Mouse (Mus musculus) embryonic facial prominence, embryonic 14.5 days (tissue): Measurements from ENCODE around the gene Ndst2. TPM values are rescaled to one million over a fixed set of nuclear protein-coding genes. Genes with fewer than 3 reads are reported as not detected.

Experiments
- ATAC-seq: fragments of 200-750 bp; cut with Nextera tagmentation; 2 replicates; pipeline ENCODE4 v1.8.0; 2017; ENCODE audit warnings: low read depth, moderate number of reproducible peaks, moderate TSS enrichment
- DNase-seq: peaks from one replicate; pipeline ENCODE4 v3.0.0-alpha.2; 2015; ENCODE audit warnings: low spot score
- H3K27ac ChIP-seq: fragments of 300-500 bp; sonication (generic); replicated peaks from 2 replicates; pipeline ENCODE4 v1.5.1; 2014; ENCODE audit warnings: low read depth, mild to moderate bottlenecking, low read length, moderate library complexity
- H3K27me3 ChIP-seq: fragments of 300-500 bp; sonication (generic); replicated peaks from 2 replicates; pipeline ENCODE4 v1.6.1; 2014; ENCODE audit warnings: low read length; ENCODE audit not compliant: control insufficient read depth, insufficient read depth
- H3K36me3 ChIP-seq: fragments of 300-500 bp; sonication (generic); 2 replicates; pipeline ENCODE4 v1.6.1; 2014; ENCODE audit warnings: low read length, mixed read lengths; ENCODE audit not compliant: control insufficient read depth, insufficient read depth
- H3K4me1 ChIP-seq: fragments of 300-500 bp; sonication (generic); 2 replicates; pipeline ENCODE4 v1.6.1; 2014; ENCODE audit warnings: antibody characterized with exemption, low read length; ENCODE audit not compliant: control insufficient read depth, insufficient read depth
- H3K4me2 ChIP-seq: fragments of 300-500 bp; sonication (generic); 2 replicates; pipeline ENCODE4 v1.6.1; 2014; ENCODE audit warnings: low read depth, mild to moderate bottlenecking, low read length, moderate library complexity, mixed read lengths
- H3K4me3 ChIP-seq: fragments of 300-500 bp; sonication (generic); 2 replicates; pipeline ENCODE4 v1.5.1; 2014; ENCODE audit warnings: low read depth, mild to moderate bottlenecking, low read length
- H3K9ac ChIP-seq: fragments of 300-500 bp; sonication (generic); 2 replicates; pipeline ENCODE4 v1.6.1; 2014; ENCODE audit warnings: low read depth, mild to moderate bottlenecking, low read length, moderate library complexity, mixed read lengths
- H3K9me3 ChIP-seq: fragments of 300-500 bp; sonication (generic); 2 replicates; pipeline ENCODE4 v1.6.1; 2016; ENCODE audit warnings: low read length; ENCODE audit not compliant: control insufficient read depth
- WGBS: fragments of 180-500 bp; shearing (Covaris S2); extraction: QIAGEN DNeasy Blood & Tissue Kit; methylation state at CpG from one replicate; pipeline ENCODE4 v1.1.7; 2014; 5-methylcytosine and 5-hydroxymethylcytosine counted together
- polyA plus RNA-seq: library from polyadenylated mRNA; unstranded; fragments of >200 nt; fragmentation: Nextera tagmentation; extraction: Ambion mirVana; gene quantifications from 2 replicates; pipeline ENCODE4 v1.2.1, GENCODE M21; 2014

The Ndst2 gene
- polyA plus RNA-seq, 1 experiment from 2014 or later, result 33.7 TPM

DNA sequence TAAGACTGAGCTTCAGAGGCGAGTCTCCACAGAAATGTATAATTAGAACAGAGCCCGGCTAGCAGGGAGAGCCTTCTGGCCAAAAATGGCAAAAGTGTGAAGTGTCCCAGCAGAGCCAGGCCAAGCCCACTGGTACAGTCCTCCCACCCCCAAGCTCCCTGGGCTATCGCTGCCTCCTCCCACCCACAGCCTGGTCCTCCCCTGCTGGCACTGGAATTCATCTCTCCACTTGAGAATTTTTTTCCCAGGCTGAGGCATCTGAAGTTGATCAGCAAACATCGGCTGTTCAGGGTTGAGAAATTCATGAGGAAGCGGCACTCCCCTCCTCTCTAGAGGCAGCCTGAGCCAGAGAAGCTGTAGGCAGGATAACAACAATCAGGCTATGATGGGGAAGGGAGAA, 34.2 kb upstream of the Ndst2 start:
- Histone ChIP-seq H3K4me1 (peaks cover 5% of the 10 kb centered on the region; the same call in 1 of the 2 replicates), H3K9me3 (no peaks in the 10 kb centered on the region), H3K4me3 (no peak overlapping the region), H3K36me3 (peaks cover 60% of the 10 kb centered on the region), H3K4me2 (no peak overlapping the region), H3K9ac (peak overlapping the region; percentile 19; the same call in 1 of the 2 replicates), H3K27ac (no peak overlapping the region), H3K27me3 (no peaks in the 10 kb centered on the region)
- 59% methylated on average over 5 of the region's 5 CpGs for WGBS
- DNase-seq (peak; percentile 42), ATAC-seq (no peak)

DNA sequence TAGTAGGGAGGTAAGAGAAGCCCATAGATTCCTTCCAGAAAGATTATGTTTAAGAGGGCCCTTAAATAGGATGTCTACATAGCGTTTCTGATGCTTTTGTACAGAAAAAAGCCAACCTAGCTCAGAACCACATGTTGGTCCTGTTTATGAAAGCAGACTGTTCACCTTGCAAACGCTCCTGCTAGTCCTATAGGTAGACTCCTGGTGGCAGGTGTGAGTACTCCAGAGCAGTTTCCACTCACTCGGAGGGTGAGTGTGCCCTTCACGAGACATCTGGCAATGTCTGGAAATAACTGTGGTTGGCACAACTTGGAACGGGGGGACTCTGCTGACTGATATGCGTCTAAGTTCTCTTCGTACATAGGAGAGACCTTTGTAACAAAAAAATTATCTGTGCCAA, 33.6 kb upstream of the Ndst2 start:
- ATAC-seq (no peak), DNase-seq (no peak)
- no peak overlapping the region for H3K9ac ChIP-seq
- no peaks in the 10 kb centered on the region for H3K9me3 ChIP-seq
- no peak overlapping the region for H3K27ac ChIP-seq
- H3K4me1 ChIP-seq, result peaks cover 5% of the 10 kb centered on the region; the same call in 1 of the 2 replicates
- no peak overlapping the region for H3K4me2 ChIP-seq
- peaks cover 66% of the 10 kb centered on the region for H3K36me3 ChIP-seq
- no peaks in the 10 kb centered on the region for H3K27me3 ChIP-seq
- 89% methylated on average over 7 of the region's 7 CpGs for WGBS
- H3K4me3 ChIP-seq, result no peak overlapping the region

GRCm38 (mm10) chr14:20765642-20766258, 31.4 kb upstream of the Ndst2 start:
- 21% methylated on average over 11 of the region's 12 CpGs for WGBS
- peaks cover 5% of the 10 kb centered on the region; the same call in 1 of the 2 replicates for H3K4me1 ChIP-seq
- no peak overlapping the region for H3K4me2 ChIP-seq
- H3K27me3 ChIP-seq, result no peaks in the 10 kb centered on the region
- H3K27ac ChIP-seq, result peak overlapping the region; percentile 21; the same call in 1 of the 2 replicates
- no peak overlapping the region for H3K9ac ChIP-seq
- H3K4me3 ChIP-seq, result no peak overlapping the region
- DNase-seq (peak; percentile 89), ATAC-seq (peak; percentile 87)
- no peaks in the 10 kb centered on the region for H3K9me3 ChIP-seq
- H3K36me3 ChIP-seq, result peaks cover 70% of the 10 kb centered on the region

GRCm38 (mm10) chr14:20764942-20765341, 30.6 kb upstream of the Ndst2 start:
- H3K4me1 ChIP-seq, result peaks cover 5% of the 10 kb centered on the region; the same call in 1 of the 2 replicates
- peaks cover 71% of the 10 kb centered on the region for H3K36me3 ChIP-seq
- ATAC-seq (no peak), DNase-seq (no peak)
- no peak overlapping the region for H3K9ac ChIP-seq
- H3K27me3 ChIP-seq, result no peaks in the 10 kb centered on the region
- H3K4me3 ChIP-seq, result no peak overlapping the region
- WGBS, result 87% methylated on average over 5 of the region's 5 CpGs
- no peak overlapping the region for H3K4me2 ChIP-seq
- H3K27ac ChIP-seq, result no peak overlapping the region
- H3K9me3 ChIP-seq, result no peaks in the 10 kb centered on the region

DNA sequence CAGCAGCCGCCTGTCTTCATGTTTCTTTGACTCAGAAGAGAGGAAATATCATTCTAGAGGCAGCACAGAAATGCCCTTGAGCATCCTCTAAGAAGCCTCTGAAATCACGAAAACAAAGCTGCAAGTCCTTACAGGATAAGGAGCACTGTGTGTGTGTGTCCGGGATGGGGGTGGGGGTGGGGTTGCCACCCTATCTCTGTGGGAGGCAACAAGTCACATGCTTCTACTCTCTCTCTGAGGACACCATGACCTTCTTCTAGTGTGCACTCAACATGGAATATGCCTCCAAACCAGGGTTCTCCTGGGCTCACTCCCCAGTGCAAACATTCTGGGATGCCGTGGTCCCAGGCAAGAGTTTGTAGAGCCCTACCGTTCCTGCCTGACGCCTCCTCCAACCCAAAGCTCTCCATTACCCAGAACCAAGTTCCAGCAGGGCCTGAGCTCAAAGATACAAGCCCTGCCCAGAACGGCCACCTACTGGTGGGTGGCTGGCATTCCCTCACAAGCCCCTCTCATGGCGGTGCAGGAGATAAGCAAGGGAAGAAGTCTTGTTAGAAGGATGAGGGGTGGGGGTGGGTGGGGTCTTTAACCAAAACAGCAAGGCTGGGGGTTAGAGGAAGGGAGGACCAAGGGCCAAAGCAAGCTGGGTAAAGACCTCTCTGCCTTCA, 24.5 kb upstream of the Ndst2 start:
- H3K27ac ChIP-seq, result no peak overlapping the region
- no peaks in the 10 kb centered on the region for H3K27me3 ChIP-seq
- H3K9me3 ChIP-seq, result no peaks in the 10 kb centered on the region
- peaks cover 91% of the 10 kb centered on the region for H3K36me3 ChIP-seq
- H3K4me3 ChIP-seq, result no peak overlapping the region
- no peak overlapping the region for H3K4me2 ChIP-seq
- H3K4me1 ChIP-seq, result no peaks in the 10 kb centered on the region
- WGBS, result 77% methylated on average over 8 of the region's 8 CpGs
- no peak overlapping the region for H3K9ac ChIP-seq
- DNase-seq (no peak), ATAC-seq (no peak)

DNA sequence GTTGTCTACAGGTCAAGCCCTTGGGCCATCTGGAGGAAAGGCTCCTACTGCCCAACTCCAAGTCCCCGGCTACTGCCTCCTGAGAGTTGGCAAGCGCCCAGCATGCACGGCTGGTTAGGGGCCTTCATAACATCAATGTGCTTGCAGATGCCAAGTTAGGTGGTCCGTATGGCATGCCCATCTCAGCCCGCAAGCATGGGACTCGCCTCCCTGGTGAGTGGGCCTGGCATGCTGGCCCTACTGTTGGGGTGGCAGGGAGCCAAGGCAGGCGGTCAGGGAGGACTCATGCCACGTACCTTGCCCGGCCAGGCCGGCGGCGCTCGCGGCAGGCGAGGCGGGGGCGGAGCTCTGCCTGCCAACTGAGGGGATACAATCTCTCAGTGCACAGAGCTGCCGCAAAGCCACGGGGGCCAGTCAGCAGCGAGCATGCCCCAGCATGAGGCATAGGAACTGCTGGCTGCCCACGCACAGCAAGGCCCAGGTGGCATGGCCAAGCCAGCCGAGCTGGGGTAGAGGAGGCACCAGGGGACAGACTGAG, 23.1 kb upstream of the Ndst2 start:
- H3K4me1 ChIP-seq, result no peaks in the 10 kb centered on the region
- H3K4me3 ChIP-seq, result no peak overlapping the region
- no peak overlapping the region for H3K27ac ChIP-seq
- no peak overlapping the region for H3K4me2 ChIP-seq
- no peaks in the 10 kb centered on the region for H3K27me3 ChIP-seq
- H3K36me3 ChIP-seq, result peaks cover 90% of the 10 kb centered on the region
- 92% methylated on average over 20 of the region's 22 CpGs for WGBS
- H3K9ac ChIP-seq, result no peak overlapping the region
- ATAC-seq, result no peak
- no peaks in the 10 kb centered on the region for H3K9me3 ChIP-seq
- DNase-seq, result no peak

DNA sequence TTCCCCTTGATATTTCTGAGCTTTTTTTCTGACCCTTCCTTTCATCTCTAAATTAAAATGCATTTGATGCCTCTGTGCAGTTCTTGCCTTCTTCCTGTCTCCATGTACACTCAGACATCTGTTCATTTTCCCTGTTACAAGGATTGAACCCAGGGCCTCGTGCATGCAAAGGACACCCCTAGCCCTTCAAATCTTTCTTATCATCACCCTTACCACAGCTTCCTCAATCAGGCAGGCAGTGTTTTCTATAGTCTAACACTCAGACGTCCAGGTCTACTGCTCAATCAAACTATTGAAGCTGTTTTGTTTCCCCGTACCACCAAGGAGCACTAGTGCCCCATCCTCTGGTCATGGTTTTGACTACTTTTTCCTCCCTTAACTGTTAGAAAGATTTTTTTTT, 19.4 kb upstream of the Ndst2 start:
- 77% methylated on average over 3 of the region's 3 CpGs for WGBS
- peaks cover 68% of the 10 kb centered on the region for H3K36me3 ChIP-seq

DNA sequence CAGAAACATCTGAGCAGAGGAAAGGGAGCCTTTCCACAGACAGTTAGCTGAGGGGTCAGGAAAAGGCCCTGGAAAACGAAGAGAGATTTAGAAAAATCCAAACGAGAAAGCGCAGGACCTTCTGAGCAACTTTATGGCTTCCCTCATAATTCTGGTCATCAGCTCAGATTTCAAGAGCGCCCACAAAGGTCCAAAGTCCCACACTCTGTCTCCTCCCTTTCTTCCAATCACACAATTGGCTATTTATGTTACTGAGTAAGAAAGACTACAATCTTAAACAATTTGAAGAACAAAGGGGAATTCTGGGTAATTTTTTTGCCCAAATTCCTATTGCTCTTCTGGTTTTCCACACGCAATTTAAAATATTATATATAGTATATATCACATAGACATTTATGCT, 16.1 kb upstream of the Ndst2 start:
- no peaks in the 10 kb centered on the region for H3K9me3 ChIP-seq
- ATAC-seq (no peak), DNase-seq (no peak)
- no peak overlapping the region for H3K4me2 ChIP-seq
- no peaks in the 10 kb centered on the region for H3K27me3 ChIP-seq
- H3K4me1 ChIP-seq, result no peaks in the 10 kb centered on the region
- no peak overlapping the region for H3K9ac ChIP-seq
- H3K27ac ChIP-seq, result no peak overlapping the region
- H3K36me3 ChIP-seq, result peaks cover 55% of the 10 kb centered on the region
- WGBS, result 84% methylated on average over 5 of the region's 5 CpGs
- H3K4me3 ChIP-seq, result no peak overlapping the region

More for the DNA sequence above, 19.4 kb upstream of the Ndst2 start:
- no peak for ATAC-seq
- H3K9me3 ChIP-seq, result no peaks in the 10 kb centered on the region
- H3K27ac ChIP-seq, result no peak overlapping the region
- DNase-seq, result no peak
- H3K9ac ChIP-seq, result no peak overlapping the region
- H3K27me3 ChIP-seq, result no peaks in the 10 kb centered on the region
- no peaks in the 10 kb centered on the region for H3K4me1 ChIP-seq
- H3K4me2 ChIP-seq, result no peak overlapping the region
- no peak overlapping the region for H3K4me3 ChIP-seq
